Mouse (Mus musculus): ENCODE data around the gene Tmed5. TPM values are rescaled to one million over a fixed set of nuclear protein-coding genes. Genes with fewer than 3 reads are reported as not detected.

The Tmed5 gene
- polyA plus RNA-seq, 1 experiment = 54.0 TPM

- Histone ChIP-seq H3K27me3 (ENCODE audit: control insufficient read depth, insufficient read depth, low read length) (no peaks in the 10 kb centered on the region), H3K4me1 (ENCODE audit: control insufficient read depth, insufficient read depth, insufficient read length) (no peaks in the 10 kb centered on the region), H3K27ac (ENCODE audit: insufficient read depth, low read length) (no peak overlapping the region), H3K4me3 (ENCODE audit: extremely low read depth, insufficient read depth, insufficient read length) (no peak overlapping the region), H3K36me3 (ENCODE audit: control insufficient read depth, insufficient read depth, low read length) (peaks cover 9% of the 10 kb centered on the region; the same call in 1 of the 2 replicates)
- peak in 1 of 2 experiments; percentile 7 for DNase-seq (ENCODE audit: low read depth in 1 of 2, low spot score in 2 of 2)
- TF ChIP-seq POLR2A (IDR thresholded peaks at IDR 0.05; ENCODE audit: low read depth, low read length) = no peak
- TF ChIP-seq CTCF (IDR thresholded peaks at IDR 0.05; ENCODE audit: extremely low read depth, insufficient read depth, insufficient read length, insufficient replicate concordance) = no peak
- WGBS = 40% methylated on average over 2 of the region's 2 CpGs
These were observed 50.0 kb downstream of the Tmed5 start for GRCm38 (mm10) chr5:108082380-108082779.

DNA sequence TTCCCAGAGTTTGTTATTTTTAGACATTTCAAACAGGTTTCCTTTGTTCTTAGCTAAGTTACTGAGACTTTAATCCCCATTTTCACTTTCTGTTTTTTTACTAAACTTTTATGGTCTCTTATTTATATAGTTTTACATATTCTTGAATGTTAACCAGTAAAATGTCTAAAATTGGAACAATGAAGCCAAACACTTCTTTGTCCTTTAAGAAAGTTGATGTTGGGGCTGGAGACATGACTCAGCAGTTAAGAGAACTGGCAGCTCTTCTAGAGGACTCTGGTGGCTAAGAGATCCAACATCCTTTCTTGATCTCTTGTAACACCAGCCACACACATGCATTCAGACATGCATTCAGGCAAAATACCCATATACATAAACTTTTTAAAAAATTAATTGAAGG, 52.8 kb downstream of the Tmed5 start:
- no peak for DNase-seq (ENCODE audit: low read depth in 1 of 2, low spot score in 2 of 2)
- H3K36me3 ChIP-seq (ENCODE audit: control insufficient read depth, insufficient read depth, low read length) = peaks cover 3% of the 10 kb centered on the region; the same call in 1 of the 2 replicates
- no peak overlapping the region for H3K27ac ChIP-seq (ENCODE audit: insufficient read depth, low read length)
- no peaks in the 10 kb centered on the region for H3K27me3 ChIP-seq (ENCODE audit: control insufficient read depth, insufficient read depth, low read length)
- no peak for TF ChIP-seq POLR2A (IDR thresholded peaks at IDR 0.05; ENCODE audit: low read depth, low read length)
- no peak for TF ChIP-seq CTCF (IDR thresholded peaks at IDR 0.05; ENCODE audit: extremely low read depth, insufficient read depth, insufficient read length, insufficient replicate concordance)
- H3K4me3 ChIP-seq (ENCODE audit: extremely low read depth, insufficient read depth, insufficient read length) = no peak overlapping the region
- H3K4me1 ChIP-seq (ENCODE audit: control insufficient read depth, insufficient read depth, insufficient read length) = no peaks in the 10 kb centered on the region

DNA sequence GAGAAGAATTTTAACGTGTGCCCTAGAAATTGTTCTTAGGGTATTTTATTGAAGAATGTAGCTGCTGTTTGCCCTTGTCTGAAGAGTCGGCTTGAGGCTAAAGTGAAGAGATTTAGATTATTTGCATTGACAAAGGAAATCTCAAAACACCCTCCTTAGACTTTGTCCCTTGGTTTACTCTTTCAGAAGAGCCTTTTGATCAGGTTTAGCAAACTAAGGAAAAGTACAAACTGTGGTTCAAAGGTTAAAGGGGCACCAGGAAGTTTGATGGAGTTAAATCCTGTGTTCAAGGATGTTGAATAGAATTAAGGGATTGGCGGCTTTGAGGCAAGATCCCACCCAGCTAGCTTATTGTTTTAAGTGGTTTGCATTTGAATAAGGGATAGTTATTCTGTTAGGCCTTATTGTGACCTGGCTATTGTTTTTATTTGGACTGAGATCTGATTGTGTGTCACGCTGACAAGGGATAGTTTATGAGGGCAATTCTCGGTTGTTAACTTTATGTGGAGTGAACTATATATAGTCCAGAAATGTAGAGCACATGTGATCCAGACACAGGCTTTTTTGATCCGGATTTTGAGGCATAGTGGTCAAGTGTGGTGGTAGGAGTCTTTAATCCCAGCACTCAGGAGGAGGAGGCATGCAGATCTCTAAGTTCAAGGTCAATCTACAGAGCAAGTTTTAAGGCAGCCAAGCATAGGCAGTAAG, 55.4 kb downstream of the Tmed5 start:
- Histone ChIP-seq H3K4me1 (ENCODE audit: control insufficient read depth, insufficient read depth, insufficient read length) (no peaks in the 10 kb centered on the region), H3K27me3 (ENCODE audit: control insufficient read depth, insufficient read depth, low read length) (no peaks in the 10 kb centered on the region), H3K4me3 (ENCODE audit: extremely low read depth, insufficient read depth, insufficient read length) (no peak overlapping the region), H3K27ac (ENCODE audit: insufficient read depth, low read length) (no peak overlapping the region), H3K36me3 (ENCODE audit: control insufficient read depth, insufficient read depth, low read length) (peaks cover 6% of the 10 kb centered on the region; the same call in 1 of the 2 replicates)
- WGBS = 92% methylated on average over 6 of the region's 6 CpGs
- no peak for DNase-seq (ENCODE audit: low read depth in 1 of 2, low spot score in 2 of 2)
- no peak for TF ChIP-seq CTCF (IDR thresholded peaks at IDR 0.05; ENCODE audit: extremely low read depth, insufficient read depth, insufficient read length, insufficient replicate concordance)
- no peak for TF ChIP-seq POLR2A (IDR thresholded peaks at IDR 0.05; ENCODE audit: low read depth, low read length)

DNA sequence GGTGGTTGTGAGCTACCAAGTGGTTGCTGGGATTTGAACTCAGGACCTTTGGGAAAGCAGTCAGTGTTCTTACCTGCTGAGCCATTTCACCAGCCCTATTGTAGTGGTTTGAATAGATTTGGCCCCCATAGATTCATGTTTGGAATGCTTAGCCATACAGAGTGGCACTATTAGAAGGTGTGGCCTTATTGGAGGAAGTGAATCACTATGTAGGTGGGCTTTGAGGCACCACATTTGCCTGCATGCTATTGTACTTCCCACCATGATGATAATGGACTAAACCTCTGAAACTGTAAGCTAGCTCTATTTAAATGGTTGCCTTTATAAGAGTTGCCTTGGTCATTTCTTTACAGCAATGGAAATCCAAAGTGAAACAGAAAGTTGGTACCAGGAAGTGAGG, 56.2 kb downstream of the Tmed5 start:
- Histone ChIP-seq H3K4me1 (ENCODE audit: control insufficient read depth, insufficient read depth, insufficient read length) (no peaks in the 10 kb centered on the region), H3K36me3 (ENCODE audit: control insufficient read depth, insufficient read depth, low read length) (peaks cover 7% of the 10 kb centered on the region; the same call in 1 of the 2 replicates), H3K27me3 (ENCODE audit: control insufficient read depth, insufficient read depth, low read length) (no peaks in the 10 kb centered on the region), H3K4me3 (ENCODE audit: extremely low read depth, insufficient read depth, insufficient read length) (no peak overlapping the region), H3K27ac (ENCODE audit: insufficient read depth, low read length) (no peak overlapping the region)
- no peak for DNase-seq (ENCODE audit: low read depth in 1 of 2, low spot score in 2 of 2)
- no peak for TF ChIP-seq CTCF (IDR thresholded peaks at IDR 0.05; ENCODE audit: extremely low read depth, insufficient read depth, insufficient read length, insufficient replicate concordance)
- TF ChIP-seq POLR2A (IDR thresholded peaks at IDR 0.05; ENCODE audit: low read depth, low read length) = no peak

- TF ChIP-seq POLR2A (IDR thresholded peaks at IDR 0.05; ENCODE audit: low read depth, low read length) = no peak
- no peak for TF ChIP-seq CTCF (IDR thresholded peaks at IDR 0.05; ENCODE audit: extremely low read depth, insufficient read depth, insufficient read length, insufficient replicate concordance)
- no peak overlapping the region for H3K27ac ChIP-seq (ENCODE audit: insufficient read depth, low read length)
- no peaks in the 10 kb centered on the region for H3K4me1 ChIP-seq (ENCODE audit: control insufficient read depth, insufficient read depth, insufficient read length)
- no peaks in the 10 kb centered on the region for H3K27me3 ChIP-seq (ENCODE audit: control insufficient read depth, insufficient read depth, low read length)
- WGBS = 97% methylated on average over 1 of the region's 1 CpGs
- no peak overlapping the region for H3K4me3 ChIP-seq (ENCODE audit: extremely low read depth, insufficient read depth, insufficient read length)
- no peak for DNase-seq (ENCODE audit: low read depth in 1 of 2, low spot score in 2 of 2)
- peaks cover 12% of the 10 kb centered on the region for H3K36me3 ChIP-seq (ENCODE audit: control insufficient read depth, insufficient read depth, low read length)
These were observed 60.1 kb downstream of the Tmed5 start for GRCm38 (mm10) chr5:108072301-108072700.

- Histone ChIP-seq H3K4me1 (ENCODE audit: control insufficient read depth, insufficient read depth, insufficient read length) (no peaks in the 10 kb centered on the region), H3K27me3 (ENCODE audit: control insufficient read depth, insufficient read depth, low read length) (no peaks in the 10 kb centered on the region), H3K27ac (ENCODE audit: insufficient read depth, low read length) (peak within 1 kb of the TSS; percentile 52), H3K36me3 (ENCODE audit: control insufficient read depth, insufficient read depth, low read length) (peaks cover 6% of the 10 kb centered on the region), H3K4me3 (ENCODE audit: extremely low read depth, insufficient read depth, insufficient read length) (peak within 1 kb of the TSS; percentile 93)
- TF ChIP-seq CTCF (IDR thresholded peaks at IDR 0.05; ENCODE audit: extremely low read depth, insufficient read depth, insufficient read length, insufficient replicate concordance) (no peak), POLR2A (IDR thresholded peaks at IDR 0.05; ENCODE audit: low read depth, low read length) (peak; percentile 96)
- DNase-seq (ENCODE audit: low read depth in 1 of 2, low spot score in 2 of 2) = peak; percentile 94 to 95
- under 1% methylated on average over 59 of the region's 59 CpGs for WGBS
These were observed 66.7 kb downstream of the Tmed5 start, which contains the start of gene Mtf2 for GRCm38 (mm10) chr5:108065465-108066411. TSS of gene Mtf2 (plus strand) at chr5:108065674.

All from spleen, adult 2 months (tissue).